Mouse (Mus musculus) lung, embryonic 16.5 days (tissue): Measurements from ENCODE around the gene Tjp1. TPM values are rescaled to one million over a fixed set of nuclear protein-coding genes. Genes with fewer than 3 reads are reported as not detected.
A peak's percentile ranks its signal among the peaks of the same experiment; 100 is the strongest.

Source experiments
- ATAC-seq: fragments of 200-750 bp; cut with Nextera tagmentation; 2 replicates; pipeline ENCODE4 v1.8.0; 2017; ENCODE audit warnings: low read depth, mild to moderate bottlenecking, moderate library complexity
- H3K27ac ChIP-seq: fragments of 300-500 bp; sonication (generic); 2 replicates; pipeline ENCODE4 v1.5.1; 2014; ENCODE audit warnings: mild to moderate bottlenecking, control low read depth, low read length
- H3K27me3 ChIP-seq: fragments of 300-500 bp; sonication (generic); 2 replicates; pipeline ENCODE4 v1.6.1; 2014; ENCODE audit warnings: low read depth, low read length, mixed read lengths; ENCODE audit not compliant: control insufficient read depth, insufficient read depth
- H3K36me3 ChIP-seq: fragments of 300-500 bp; sonication (generic); 2 replicates; pipeline ENCODE4 v1.6.1; 2014; ENCODE audit warnings: low read length; ENCODE audit not compliant: control insufficient read depth, insufficient read depth
- H3K4me1 ChIP-seq: fragments of 300-500 bp; sonication (generic); replicated peaks from 2 replicates; pipeline ENCODE4 v1.6.1; 2014; ENCODE audit warnings: low read length, mixed read lengths; ENCODE audit not compliant: control insufficient read depth, insufficient read depth
- H3K4me2 ChIP-seq: fragments of 300-500 bp; sonication (generic); 2 replicates; pipeline ENCODE4 v1.6.1; 2014; ENCODE audit warnings: low read depth, low read length, control low read depth
- H3K4me3 ChIP-seq: fragments of 300-500 bp; sonication (generic); 2 replicates; pipeline ENCODE4 v1.5.1; 2014; ENCODE audit warnings: mild to moderate bottlenecking, low read length, control low read depth
- H3K9ac ChIP-seq: fragments of 300-500 bp; sonication (generic); 2 replicates; pipeline ENCODE4 v1.6.1; 2014; ENCODE audit warnings: low read length, control low read depth
- H3K9me3 ChIP-seq: fragments of 300-500 bp; sonication (generic); 2 replicates; pipeline ENCODE4 v1.6.1; 2016; ENCODE audit warnings: low read length; ENCODE audit not compliant: control insufficient read depth
- WGBS: fragments of 180-500 bp; shearing (Covaris S2); extraction: QIAGEN DNeasy Blood & Tissue Kit; methylation state at CpG from one replicate; pipeline ENCODE4 v1.1.7; 2014; 5-methylcytosine and 5-hydroxymethylcytosine counted together
- polyA plus RNA-seq: library from polyadenylated mRNA; unstranded; fragments of >200 nt; fragmentation: Nextera tagmentation; extraction: Ambion mirVana; gene quantifications from 2 replicates; pipeline ENCODE4 v1.2.1, GENCODE M21; 2015

Gene Tjp1
- polyA plus RNA-seq, 1 experiment from 2014 or later = 41.1 TPM

- Histone ChIP-seq H3K36me3 (no peaks in the 10 kb centered on the region), H3K9ac (no peak overlapping the region), H3K9me3 (no peaks in the 10 kb centered on the region), H3K27me3 (no peaks in the 10 kb centered on the region), H3K4me2 (no peak overlapping the region), H3K27ac (peak overlapping the region; percentile 44), H3K4me3 (no peak overlapping the region), H3K4me1 (peaks cover 15% of the 10 kb centered on the region)
- no peak for ATAC-seq
- 85% methylated on average over 3 of the region's 3 CpGs for WGBS
Measured at GRCm38 (mm10) chr7:65416506-65416905, 111.1 kb downstream of the Tjp1 start.

- WGBS = 25% methylated on average over 13 of the region's 13 CpGs
- Histone ChIP-seq H3K36me3 (no peaks in the 10 kb centered on the region), H3K9me3 (no peaks in the 10 kb centered on the region), H3K4me2 (no peak overlapping the region), H3K27me3 (no peaks in the 10 kb centered on the region), H3K4me3 (no peak overlapping the region), H3K9ac (no peak overlapping the region), H3K27ac (peak overlapping the region; percentile 36), H3K4me1 (peaks cover 15% of the 10 kb centered on the region)
- peak; percentile 20; the same call in 1 of the 2 replicates for ATAC-seq
Measured at GRCm38 (mm10) chr7:65413946-65414945, 113.3 kb downstream of the Tjp1 start.

GRCm38 (mm10) chr7:65410668-65411067, 116.9 kb downstream of the Tjp1 start:
- WGBS = 42% methylated on average over 7 of the region's 7 CpGs
- peak; percentile 41; the same call in 1 of the 2 replicates for ATAC-seq
- no peaks in the 10 kb centered on the region for H3K9me3 ChIP-seq
- peaks cover 14% of the 10 kb centered on the region for H3K4me1 ChIP-seq
- H3K9ac ChIP-seq = no peak overlapping the region
- H3K27me3 ChIP-seq = no peaks in the 10 kb centered on the region
- H3K4me2 ChIP-seq = no peak overlapping the region
- H3K27ac ChIP-seq = no peak overlapping the region
- no peaks in the 10 kb centered on the region for H3K36me3 ChIP-seq
- H3K4me3 ChIP-seq = no peak overlapping the region

GRCm38 (mm10) chr7:65406427-65406826, 121.2 kb downstream of the Tjp1 start:
- no peak for ATAC-seq

GRCm38 (mm10) chr7:65402516-65402915, 125.1 kb downstream of the Tjp1 start:
- no peaks in the 10 kb centered on the region for H3K9me3 ChIP-seq
- no peak overlapping the region for H3K9ac ChIP-seq
- H3K36me3 ChIP-seq = no peaks in the 10 kb centered on the region
- 88% methylated on average over 5 of the region's 5 CpGs for WGBS
- no peaks in the 10 kb centered on the region for H3K27me3 ChIP-seq
- no peaks in the 10 kb centered on the region for H3K4me1 ChIP-seq
- no peak overlapping the region for H3K4me2 ChIP-seq
- ATAC-seq = no peak
- no peak overlapping the region for H3K27ac ChIP-seq
- H3K4me3 ChIP-seq = no peak overlapping the region

More at GRCm38 (mm10) chr7:65406427-65406826, 121.2 kb downstream of the Tjp1 start:
- Histone ChIP-seq H3K4me1 (no peaks in the 10 kb centered on the region), H3K27ac (no peak overlapping the region), H3K4me2 (no peak overlapping the region), H3K4me3 (no peak overlapping the region), H3K9me3 (no peaks in the 10 kb centered on the region), H3K27me3 (no peaks in the 10 kb centered on the region), H3K9ac (no peak overlapping the region), H3K36me3 (no peaks in the 10 kb centered on the region)
- 79% methylated on average over 3 of the region's 3 CpGs for WGBS

GRCm38 (mm10) chr7:65401622-65402021, 126.0 kb downstream of the Tjp1 start:
- Histone ChIP-seq H3K36me3 (no peaks in the 10 kb centered on the region), H3K4me3 (no peak overlapping the region), H3K4me2 (no peak overlapping the region), H3K27ac (no peak overlapping the region), H3K27me3 (no peaks in the 10 kb centered on the region), H3K9me3 (no peaks in the 10 kb centered on the region), H3K9ac (no peak overlapping the region), H3K4me1 (no peaks in the 10 kb centered on the region)
- no peak for ATAC-seq

- 80% methylated on average over 4 of the region's 4 CpGs for WGBS
- no peak for ATAC-seq
- Histone ChIP-seq H3K9ac (no peak overlapping the region), H3K4me3 (no peak overlapping the region), H3K4me2 (no peak overlapping the region), H3K9me3 (no peaks in the 10 kb centered on the region), H3K27ac (no peak overlapping the region), H3K27me3 (no peaks in the 10 kb centered on the region), H3K4me1 (peaks cover 20% of the 10 kb centered on the region), H3K36me3 (no peaks in the 10 kb centered on the region)
Measured at GRCm38 (mm10) chr7:65395891-65396290, 131.7 kb downstream of the Tjp1 start.

- Histone ChIP-seq H3K27me3 (no peaks in the 10 kb centered on the region), H3K4me1 (peaks cover 20% of the 10 kb centered on the region), H3K36me3 (no peaks in the 10 kb centered on the region), H3K9me3 (no peaks in the 10 kb centered on the region), H3K4me3 (no peak overlapping the region), H3K27ac (peak overlapping the region; percentile 29; the same call in 1 of the 2 replicates), H3K4me2 (no peak overlapping the region), H3K9ac (no peak overlapping the region)
- no peak for ATAC-seq
- 57% methylated on average over 5 of the region's 5 CpGs for WGBS
Measured at GRCm38 (mm10) chr7:65395166-65395565, 132.4 kb downstream of the Tjp1 start.

- Histone ChIP-seq H3K9ac (no peak overlapping the region), H3K36me3 (no peaks in the 10 kb centered on the region), H3K4me3 (no peak overlapping the region), H3K27me3 (no peaks in the 10 kb centered on the region), H3K4me2 (no peak overlapping the region), H3K27ac (peak overlapping the region; percentile 29; the same call in 1 of the 2 replicates), H3K9me3 (no peaks in the 10 kb centered on the region), H3K4me1 (peaks cover 20% of the 10 kb centered on the region)
- WGBS = 13% methylated on average over 2 of the region's 2 CpGs
- peak; percentile 49; the same call in 1 of the 2 replicates for ATAC-seq
Measured at GRCm38 (mm10) chr7:65394672-65395071, 132.9 kb downstream of the Tjp1 start.
